Mouse (Mus musculus) limb, embryonic 11.5 days (tissue): ENCODE measurements around the gene Nadk. TPM values are rescaled to one million over a fixed set of nuclear protein-coding genes. Genes with fewer than 3 reads are reported as not detected.
A peak's percentile ranks its signal among the peaks of the same experiment; 100 is the strongest.

Experiments
- ATAC-seq: fragments of 200-750 bp; cut with Nextera tagmentation; 2 replicates; pipeline ENCODE4 v1.8.0; 2017; ENCODE audit warnings: low read depth; ENCODE audit not compliant: insufficient number of reproducible peaks, low FRiP score, low TSS enrichment
- DNase-seq: peaks from one replicate; pipeline ENCODE4 v3.0.0-alpha.2; 2015; ENCODE audit warnings: low spot score
- H3K27ac ChIP-seq: fragments of 300-500 bp; sonication (generic); replicated peaks from 2 replicates; pipeline ENCODE4 v1.5.1; 2014; ENCODE audit warnings: low read depth, mild to moderate bottlenecking, low read length
- H3K27me3 ChIP-seq: fragments of 300-500 bp; sonication (generic); 2 replicates; pipeline ENCODE4 v1.6.1; 2014; ENCODE audit warnings: mild to moderate bottlenecking, low read length, mixed read lengths; ENCODE audit not compliant: control insufficient read depth, insufficient read depth
- H3K36me3 ChIP-seq: fragments of 300-500 bp; sonication (generic); 2 replicates; pipeline ENCODE4 v1.6.1; 2014; ENCODE audit warnings: mild to moderate bottlenecking, low read length, moderate library complexity, mixed read lengths; ENCODE audit not compliant: control insufficient read depth, insufficient read depth
- H3K4me1 ChIP-seq: fragments of 300-500 bp; sonication (generic); 2 replicates; pipeline ENCODE4 v1.6.1; 2014; ENCODE audit warnings: low read length, mixed read lengths; ENCODE audit not compliant: control insufficient read depth, insufficient read depth
- H3K4me2 ChIP-seq: fragments of 300-500 bp; sonication (generic); 2 replicates; pipeline ENCODE4 v1.6.1; 2014; ENCODE audit warnings: low read depth, mild to moderate bottlenecking, moderate library complexity; ENCODE audit not compliant: severe bottlenecking
- H3K4me3 ChIP-seq: fragments of 300-500 bp; sonication (generic); 2 replicates; pipeline ENCODE4 v1.5.1; 2014; ENCODE audit warnings: low read depth, low read length
- H3K9ac ChIP-seq: fragments of 300-500 bp; sonication (generic); 2 replicates; pipeline ENCODE4 v1.6.1; 2014; ENCODE audit warnings: mild to moderate bottlenecking, low read length
- H3K9me3 ChIP-seq: fragments of 300-500 bp; sonication (generic); 2 replicates; pipeline ENCODE4 v1.6.1; 2016; ENCODE audit warnings: low read length; ENCODE audit not compliant: control insufficient read depth
- WGBS: fragments of 180-500 bp; shearing (Covaris S2); extraction: QIAGEN DNeasy Blood & Tissue Kit; methylation state at CpG from one replicate; pipeline ENCODE4 v1.1.7; 2014; 5-methylcytosine and 5-hydroxymethylcytosine counted together
- polyA plus RNA-seq: library from polyadenylated mRNA; unstranded; fragments of >200 nt; fragmentation: Nextera tagmentation; extraction: Ambion mirVana; gene quantifications from 2 replicates; pipeline ENCODE4 v1.2.1, GENCODE M21; 2014

Gene Nadk
- polyA plus RNA-seq, 1 experiment from 2014 or later = 99.1 TPM

GRCm38 (mm10) chr4:155573876-155574275, 11.7 kb downstream of the Nadk start:
- 91% methylated on average over 9 of the region's 9 CpGs for WGBS
- ATAC-seq (no peak), DNase-seq (no peak)

GRCm38 (mm10) chr4:155574931-155575330, 12.8 kb downstream of the Nadk start:
- Histone ChIP-seq H3K9me3 (no peaks in the 10 kb centered on the region), H3K9ac (no peak overlapping the region), H3K4me1 (no peaks in the 10 kb centered on the region), H3K27ac (no peak overlapping the region), H3K4me3 (no peak overlapping the region), H3K4me2 (no peak overlapping the region), H3K27me3 (no peaks in the 10 kb centered on the region), H3K36me3 (peaks cover 4% of the 10 kb centered on the region; the same call in 1 of the 2 replicates)
- DNase-seq (no peak), ATAC-seq (no peak)
- WGBS = 92% methylated on average over 11 of the region's 11 CpGs

More at GRCm38 (mm10) chr4:155573876-155574275, 11.7 kb downstream of the Nadk start:
- Histone ChIP-seq H3K36me3 (peaks cover 4% of the 10 kb centered on the region; the same call in 1 of the 2 replicates), H3K4me1 (no peaks in the 10 kb centered on the region), H3K27me3 (no peaks in the 10 kb centered on the region), H3K4me3 (no peak overlapping the region), H3K27ac (no peak overlapping the region), H3K9ac (no peak overlapping the region), H3K9me3 (no peaks in the 10 kb centered on the region), H3K4me2 (no peak overlapping the region)

- 95% methylated on average over 8 of the region's 8 CpGs for WGBS
- no peaks in the 10 kb centered on the region for H3K9me3 ChIP-seq
- ATAC-seq = no peak
- peaks cover 4% of the 10 kb centered on the region; the same call in 1 of the 2 replicates for H3K36me3 ChIP-seq
- no peaks in the 10 kb centered on the region for H3K27me3 ChIP-seq
- no peak for DNase-seq
- H3K4me2 ChIP-seq = no peak overlapping the region
- H3K4me1 ChIP-seq = no peaks in the 10 kb centered on the region
- H3K9ac ChIP-seq = no peak overlapping the region
- no peak overlapping the region for H3K4me3 ChIP-seq
- no peak overlapping the region for H3K27ac ChIP-seq
Observed at GRCm38 (mm10) chr4:155575521-155575920, 13.3 kb downstream of the Nadk start.

- DNase-seq = no peak
- Histone ChIP-seq H3K36me3 (peaks cover 4% of the 10 kb centered on the region; the same call in 1 of the 2 replicates), H3K27me3 (no peaks in the 10 kb centered on the region), H3K27ac (no peak overlapping the region), H3K4me2 (no peak overlapping the region), H3K4me3 (no peak overlapping the region), H3K4me1 (no peaks in the 10 kb centered on the region), H3K9me3 (no peaks in the 10 kb centered on the region), H3K9ac (no peak overlapping the region)
- WGBS = 94% methylated on average over 9 of the region's 9 CpGs
- no peak for ATAC-seq
Observed at GRCm38 (mm10) chr4:155577132-155577531, 15.0 kb downstream of the Nadk start.

- ATAC-seq (no peak), DNase-seq (no peak)
- no peak overlapping the region for H3K4me2 ChIP-seq
- H3K4me1 ChIP-seq = no peaks in the 10 kb centered on the region
- H3K27me3 ChIP-seq = no peaks in the 10 kb centered on the region
- H3K36me3 ChIP-seq = peaks cover 4% of the 10 kb centered on the region; the same call in 1 of the 2 replicates
- no peak overlapping the region for H3K4me3 ChIP-seq
- WGBS = 90% methylated on average over 5 of the region's 5 CpGs
- H3K9ac ChIP-seq = no peak overlapping the region
- no peak overlapping the region for H3K27ac ChIP-seq
- no peaks in the 10 kb centered on the region for H3K9me3 ChIP-seq
Observed at GRCm38 (mm10) chr4:155577741-155578140, 15.6 kb downstream of the Nadk start.

- DNase-seq (no peak), ATAC-seq (no peak)
- Histone ChIP-seq H3K27me3 (no peaks in the 10 kb centered on the region), H3K4me1 (no peaks in the 10 kb centered on the region), H3K4me2 (no peak overlapping the region), H3K36me3 (peaks cover 4% of the 10 kb centered on the region; the same call in 1 of the 2 replicates), H3K27ac (no peak overlapping the region), H3K4me3 (no peak overlapping the region), H3K9me3 (no peaks in the 10 kb centered on the region), H3K9ac (no peak overlapping the region)
- 90% methylated on average over 7 of the region's 7 CpGs for WGBS
Observed at GRCm38 (mm10) chr4:155578336-155579125, 16.4 kb downstream of the Nadk start.

GRCm38 (mm10) chr4:155580420-155580819, 18.2 kb downstream of the Nadk start:
- H3K36me3 ChIP-seq = peaks cover 6% of the 10 kb centered on the region; the same call in 1 of the 2 replicates
- WGBS = 30% methylated on average over 1 of the region's 1 CpGs
- H3K9ac ChIP-seq = no peak overlapping the region
- no peaks in the 10 kb centered on the region for H3K4me1 ChIP-seq
- no peak overlapping the region for H3K4me3 ChIP-seq
- ATAC-seq (no peak), DNase-seq (peak; percentile 77)
- no peaks in the 10 kb centered on the region for H3K9me3 ChIP-seq
- no peak overlapping the region for H3K4me2 ChIP-seq
- H3K27ac ChIP-seq = no peak overlapping the region
- no peaks in the 10 kb centered on the region for H3K27me3 ChIP-seq

GRCm38 (mm10) chr4:155582279-155582905, 20.2 kb downstream of the Nadk start:
- 97% methylated on average over 6 of the region's 6 CpGs for WGBS
- no peak for ATAC-seq
- H3K36me3 ChIP-seq = peaks cover 15% of the 10 kb centered on the region

More at GRCm38 (mm10) chr4:155582279-155582905, 20.2 kb downstream of the Nadk start:
- Histone ChIP-seq H3K9me3 (no peaks in the 10 kb centered on the region), H3K4me2 (no peak overlapping the region), H3K27me3 (no peaks in the 10 kb centered on the region), H3K27ac (no peak overlapping the region), H3K4me1 (no peaks in the 10 kb centered on the region), H3K9ac (no peak overlapping the region), H3K4me3 (no peak overlapping the region)
- DNase-seq = no peak
